Mouse (Mus musculus) testis, adult 2 months (tissue): ENCODE measurements around the gene Mvb12b.

ENCODE experiments used
- CTCF ChIP-seq: fragments of 200-500 bp; IDR thresholded peaks from 2 replicates; pipeline ENCODE4 v1.5.1; 2012; ENCODE audit warnings: low read depth, mild to moderate bottlenecking, inconsistent platforms, low read length, moderate library complexity; ENCODE audit not compliant: control insufficient read depth, insufficient read depth, insufficient replicate concordance
- POLR2A ChIP-seq: fragments of 200-500 bp; IDR thresholded peaks from 2 replicates; pipeline ENCODE4 v1.6.1; 2012; ENCODE audit warnings: low read depth, mild to moderate bottlenecking, inconsistent platforms, low read length, moderate library complexity; ENCODE audit not compliant: control insufficient read depth

DNA sequence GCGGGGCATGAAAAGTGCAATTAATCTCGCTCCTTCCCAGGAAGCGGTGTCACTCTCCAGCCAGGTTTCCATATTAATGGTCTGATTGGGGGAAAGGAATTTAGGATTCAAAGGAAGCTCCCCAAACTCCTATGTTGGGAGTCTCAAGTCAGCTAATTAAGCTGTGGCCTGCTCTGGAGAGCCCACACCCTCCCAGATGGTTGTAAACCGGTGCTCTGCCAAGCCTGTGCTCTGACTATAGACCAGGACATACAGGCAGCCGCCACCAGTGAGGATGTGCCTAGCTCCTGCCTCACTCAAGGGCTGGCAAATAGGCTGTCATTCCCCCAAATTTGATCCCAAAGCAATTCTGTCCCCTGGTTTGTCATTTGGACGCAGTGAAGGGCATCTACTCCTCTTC lies 50.4 kb downstream of the Mvb12b start:
- TF ChIP-seq CTCF (no peak), POLR2A (no peak)
